Mouse (Mus musculus): ENCODE results near the gene Acsf3. TPM values are rescaled to one million over a fixed set of nuclear protein-coding genes. Genes with fewer than 3 reads are reported as not detected.

The Acsf3 gene
- polyA plus RNA-seq, 1 experiment from 2014 or later = 14.6 TPM

- Histone ChIP-seq H3K4me1 (ENCODE audit: control insufficient read depth, insufficient read depth, low read length) (peaks cover 12% of the 10 kb centered on the region), H3K36me3 (replicated peaks; ENCODE audit: control insufficient read depth, insufficient read depth, low read depth, low read length) (no peaks in the 10 kb centered on the region), H3K27ac (replicated peaks; ENCODE audit: low read depth, low read length) (no peak overlapping the region), H3K9ac (replicated peaks; ENCODE audit: low read length) (no peak overlapping the region), H3K9me3 (replicated peaks; ENCODE audit: control insufficient read depth, low read length) (no peaks in the 10 kb centered on the region), H3K27me3 (ENCODE audit: control insufficient read depth, insufficient read depth, low read length) (peaks cover 6% of the 10 kb centered on the region; the same call in 1 of the 2 replicates), H3K4me3 (ENCODE audit: low read depth, low read length) (no peak overlapping the region), H3K4me2 (ENCODE audit: low read depth, low read length) (no peak overlapping the region)
- 100% methylated on average over 1 of the region's 1 CpGs for WGBS
- ATAC-seq (replicated peaks; ENCODE audit: insufficient number of reproducible peaks, low FRiP score, low TSS enrichment, low read depth) (no peak), DNase-seq (ENCODE audit: low spot score) (no peak)
Observed at GRCm38 (mm10) chr8:122747825-122748224, 27.5 kb upstream of the Acsf3 start.

GRCm38 (mm10) chr8:122749333-122749958 lies 25.8 kb upstream of the Acsf3 start:
- DNase-seq (ENCODE audit: low spot score) = no peak
- WGBS = 71% methylated on average over 6 of the region's 6 CpGs
- H3K27ac ChIP-seq (replicated peaks; ENCODE audit: low read depth, low read length) = no peak overlapping the region

GRCm38 (mm10) chr8:122751342-122751741 lies 23.9 kb upstream of the Acsf3 start:
- H3K4me1 ChIP-seq (ENCODE audit: control insufficient read depth, insufficient read depth, low read length) = peaks cover 2% of the 10 kb centered on the region
- no peak for ATAC-seq (replicated peaks; ENCODE audit: insufficient number of reproducible peaks, low FRiP score, low TSS enrichment, low read depth)
- WGBS = 81% methylated on average over 5 of the region's 5 CpGs

More at GRCm38 (mm10) chr8:122749333-122749958, 25.8 kb upstream of the Acsf3 start:
- no peaks in the 10 kb centered on the region for H3K9me3 ChIP-seq (replicated peaks; ENCODE audit: control insufficient read depth, low read length)
- H3K4me1 ChIP-seq (ENCODE audit: control insufficient read depth, insufficient read depth, low read length) = peaks cover 12% of the 10 kb centered on the region
- H3K9ac ChIP-seq (replicated peaks; ENCODE audit: low read length) = no peak overlapping the region
- no peak for ATAC-seq (replicated peaks; ENCODE audit: insufficient number of reproducible peaks, low FRiP score, low TSS enrichment, low read depth)
- H3K36me3 ChIP-seq (replicated peaks; ENCODE audit: control insufficient read depth, insufficient read depth, low read depth, low read length) = no peaks in the 10 kb centered on the region
- peaks cover 4% of the 10 kb centered on the region; the same call in 1 of the 2 replicates for H3K27me3 ChIP-seq (ENCODE audit: control insufficient read depth, insufficient read depth, low read length)
- H3K4me3 ChIP-seq (ENCODE audit: low read depth, low read length) = no peak overlapping the region
- H3K4me2 ChIP-seq (ENCODE audit: low read depth, low read length) = no peak overlapping the region

GRCm38 (mm10) chr8:122752111-122752721 lies 23.1 kb upstream of the Acsf3 start:
- H3K4me3 ChIP-seq (ENCODE audit: low read depth, low read length) = no peak overlapping the region
- H3K9me3 ChIP-seq (replicated peaks; ENCODE audit: control insufficient read depth, low read length) = no peaks in the 10 kb centered on the region
- no peak overlapping the region for H3K4me2 ChIP-seq (ENCODE audit: low read depth, low read length)
- no peaks in the 10 kb centered on the region for H3K36me3 ChIP-seq (replicated peaks; ENCODE audit: control insufficient read depth, insufficient read depth, low read depth, low read length)
- 88% methylated on average over 29 of the region's 29 CpGs for WGBS
- H3K27me3 ChIP-seq (ENCODE audit: control insufficient read depth, insufficient read depth, low read length) = no peaks in the 10 kb centered on the region
- no peaks in the 10 kb centered on the region for H3K4me1 ChIP-seq (ENCODE audit: control insufficient read depth, insufficient read depth, low read length)
- no peak for DNase-seq (ENCODE audit: low spot score)
- H3K27ac ChIP-seq (replicated peaks; ENCODE audit: low read depth, low read length) = no peak overlapping the region
- H3K9ac ChIP-seq (replicated peaks; ENCODE audit: low read length) = no peak overlapping the region
- ATAC-seq (replicated peaks; ENCODE audit: insufficient number of reproducible peaks, low FRiP score, low TSS enrichment, low read depth) = no peak

More at GRCm38 (mm10) chr8:122751342-122751741, 23.9 kb upstream of the Acsf3 start:
- no peaks in the 10 kb centered on the region for H3K9me3 ChIP-seq (replicated peaks; ENCODE audit: control insufficient read depth, low read length)
- no peaks in the 10 kb centered on the region; the same call in 1 of the 2 replicates for H3K27me3 ChIP-seq (ENCODE audit: control insufficient read depth, insufficient read depth, low read length)
- no peak for DNase-seq (ENCODE audit: low spot score)
- no peaks in the 10 kb centered on the region for H3K36me3 ChIP-seq (replicated peaks; ENCODE audit: control insufficient read depth, insufficient read depth, low read depth, low read length)
- no peak overlapping the region for H3K27ac ChIP-seq (replicated peaks; ENCODE audit: low read depth, low read length)
- H3K9ac ChIP-seq (replicated peaks; ENCODE audit: low read length) = no peak overlapping the region
- H3K4me3 ChIP-seq (ENCODE audit: low read depth, low read length) = no peak overlapping the region
- H3K4me2 ChIP-seq (ENCODE audit: low read depth, low read length) = no peak overlapping the region

- Histone ChIP-seq H3K4me1 (ENCODE audit: control insufficient read depth, insufficient read depth, low read length) (no peaks in the 10 kb centered on the region), H3K9ac (replicated peaks; ENCODE audit: low read length) (no peak overlapping the region), H3K27me3 (ENCODE audit: control insufficient read depth, insufficient read depth, low read length) (0 out of 2 replicates have a peak, but pooled peaks cover 2% of the 10 kb centered on the region), H3K36me3 (replicated peaks; ENCODE audit: control insufficient read depth, insufficient read depth, low read depth, low read length) (no peaks in the 10 kb centered on the region), H3K4me3 (ENCODE audit: low read depth, low read length) (no peak overlapping the region), H3K27ac (replicated peaks; ENCODE audit: low read depth, low read length) (no peak overlapping the region), H3K9me3 (replicated peaks; ENCODE audit: control insufficient read depth, low read length) (no peaks in the 10 kb centered on the region), H3K4me2 (ENCODE audit: low read depth, low read length) (no peak overlapping the region)
- ATAC-seq (replicated peaks; ENCODE audit: insufficient number of reproducible peaks, low FRiP score, low TSS enrichment, low read depth) (no peak), DNase-seq (ENCODE audit: low spot score) (no peak)
Observed at GRCm38 (mm10) chr8:122758597-122758996, 16.7 kb upstream of the Acsf3 start.

- no peak overlapping the region for H3K27ac ChIP-seq (replicated peaks; ENCODE audit: low read depth, low read length)
- H3K9me3 ChIP-seq (replicated peaks; ENCODE audit: control insufficient read depth, low read length) = no peaks in the 10 kb centered on the region
- ATAC-seq (replicated peaks; ENCODE audit: insufficient number of reproducible peaks, low FRiP score, low TSS enrichment, low read depth) (no peak), DNase-seq (ENCODE audit: low spot score) (no peak)
- no peak overlapping the region for H3K9ac ChIP-seq (replicated peaks; ENCODE audit: low read length)
- 0 out of 2 replicates have a peak, but pooled peaks cover 2% of the 10 kb centered on the region for H3K27me3 ChIP-seq (ENCODE audit: control insufficient read depth, insufficient read depth, low read length)
- H3K4me1 ChIP-seq (ENCODE audit: control insufficient read depth, insufficient read depth, low read length) = no peaks in the 10 kb centered on the region
- H3K36me3 ChIP-seq (replicated peaks; ENCODE audit: control insufficient read depth, insufficient read depth, low read depth, low read length) = no peaks in the 10 kb centered on the region
- no peak overlapping the region for H3K4me2 ChIP-seq (ENCODE audit: low read depth, low read length)
- 77% methylated on average over 7 of the region's 7 CpGs for WGBS
- H3K4me3 ChIP-seq (ENCODE audit: low read depth, low read length) = no peak overlapping the region
Observed at GRCm38 (mm10) chr8:122760116-122760515, 15.2 kb upstream of the Acsf3 start.

GRCm38 (mm10) chr8:122761109-122761508 lies 14.2 kb upstream of the Acsf3 start:
- DNase-seq (ENCODE audit: low spot score) (no peak), ATAC-seq (replicated peaks; ENCODE audit: insufficient number of reproducible peaks, low FRiP score, low TSS enrichment, low read depth) (no peak)
- Histone ChIP-seq H3K4me1 (ENCODE audit: control insufficient read depth, insufficient read depth, low read length) (no peaks in the 10 kb centered on the region), H3K9ac (replicated peaks; ENCODE audit: low read length) (no peak overlapping the region), H3K4me3 (ENCODE audit: low read depth, low read length) (no peak overlapping the region), H3K27ac (replicated peaks; ENCODE audit: low read depth, low read length) (no peak overlapping the region), H3K36me3 (replicated peaks; ENCODE audit: control insufficient read depth, insufficient read depth, low read depth, low read length) (no peaks in the 10 kb centered on the region), H3K27me3 (ENCODE audit: control insufficient read depth, insufficient read depth, low read length) (0 out of 2 replicates have a peak, but pooled peaks cover 2% of the 10 kb centered on the region), H3K9me3 (replicated peaks; ENCODE audit: control insufficient read depth, low read length) (no peaks in the 10 kb centered on the region), H3K4me2 (ENCODE audit: low read depth, low read length) (no peak overlapping the region)
- 72% methylated on average over 6 of the region's 6 CpGs for WGBS

- Histone ChIP-seq H3K4me1 (ENCODE audit: control insufficient read depth, insufficient read depth, low read length) (no peaks in the 10 kb centered on the region), H3K4me3 (ENCODE audit: low read depth, low read length) (no peak overlapping the region), H3K4me2 (ENCODE audit: low read depth, low read length) (no peak overlapping the region), H3K9me3 (replicated peaks; ENCODE audit: control insufficient read depth, low read length) (no peaks in the 10 kb centered on the region), H3K27me3 (ENCODE audit: control insufficient read depth, insufficient read depth, low read length) (0 out of 2 replicates have a peak, but pooled peaks cover 2% of the 10 kb centered on the region), H3K27ac (replicated peaks; ENCODE audit: low read depth, low read length) (no peak overlapping the region), H3K36me3 (replicated peaks; ENCODE audit: control insufficient read depth, insufficient read depth, low read depth, low read length) (no peaks in the 10 kb centered on the region), H3K9ac (replicated peaks; ENCODE audit: low read length) (no peak overlapping the region)
- ATAC-seq (replicated peaks; ENCODE audit: insufficient number of reproducible peaks, low FRiP score, low TSS enrichment, low read depth) (no peak), DNase-seq (ENCODE audit: low spot score) (no peak)
- WGBS = 56% methylated on average over 12 of the region's 12 CpGs
Observed at GRCm38 (mm10) chr8:122762731-122763266, 12.5 kb upstream of the Acsf3 start.
